Mouse (Mus musculus) layer of hippocampus, postnatal 14 days (tissue): ENCODE measurements around the gene Gm45713. TPM values are rescaled to one million over a fixed set of nuclear protein-coding genes. Genes with fewer than 3 reads are reported as not detected.
"Not testable (repeated sequence)": the region's sequence is repeated elsewhere in the genome, so short reads cannot be mapped to it uniquely, and the experiment has no call there.

Source experiments
- DNase-seq, 2 experiments: peaks; one replicate each; pipeline ENCODE4 v3.0.0; 2021 to 2022; ENCODE audit warnings: low spot score in 2 of 2, mixed read lengths in 1 of 2
- total RNA-seq, 2 experiments: library from RNA; stranded (reverse); gene quantifications; 2 replicates each; pipeline ENCODE4 v1.2.3; 2021

Gm45713 gene
- total RNA-seq, 2 experiments from 2014 or later: 0.39 TPM; not detected in 1

DNA sequence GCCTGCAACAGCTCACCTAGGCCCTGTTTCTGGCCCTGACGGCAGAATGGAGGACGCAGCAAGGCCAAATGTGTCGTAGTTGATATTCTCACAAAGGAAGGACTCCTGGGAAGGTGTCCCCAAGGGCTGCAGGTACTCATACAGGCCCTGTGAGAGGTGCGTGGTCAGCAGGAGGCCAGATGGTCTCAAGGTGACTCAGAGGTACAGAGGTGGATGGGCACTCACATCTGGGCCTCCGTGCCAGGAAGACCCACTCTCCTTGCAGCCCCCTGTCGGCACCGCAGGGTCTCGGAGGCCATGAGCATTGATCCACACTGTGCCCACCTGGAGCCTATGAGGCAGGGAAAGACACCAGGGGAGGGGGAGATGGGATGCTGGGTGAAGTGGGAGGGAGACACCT lies 9.4 kb upstream of the Gm45713 start:
- DNase-seq: no peak

DNA sequence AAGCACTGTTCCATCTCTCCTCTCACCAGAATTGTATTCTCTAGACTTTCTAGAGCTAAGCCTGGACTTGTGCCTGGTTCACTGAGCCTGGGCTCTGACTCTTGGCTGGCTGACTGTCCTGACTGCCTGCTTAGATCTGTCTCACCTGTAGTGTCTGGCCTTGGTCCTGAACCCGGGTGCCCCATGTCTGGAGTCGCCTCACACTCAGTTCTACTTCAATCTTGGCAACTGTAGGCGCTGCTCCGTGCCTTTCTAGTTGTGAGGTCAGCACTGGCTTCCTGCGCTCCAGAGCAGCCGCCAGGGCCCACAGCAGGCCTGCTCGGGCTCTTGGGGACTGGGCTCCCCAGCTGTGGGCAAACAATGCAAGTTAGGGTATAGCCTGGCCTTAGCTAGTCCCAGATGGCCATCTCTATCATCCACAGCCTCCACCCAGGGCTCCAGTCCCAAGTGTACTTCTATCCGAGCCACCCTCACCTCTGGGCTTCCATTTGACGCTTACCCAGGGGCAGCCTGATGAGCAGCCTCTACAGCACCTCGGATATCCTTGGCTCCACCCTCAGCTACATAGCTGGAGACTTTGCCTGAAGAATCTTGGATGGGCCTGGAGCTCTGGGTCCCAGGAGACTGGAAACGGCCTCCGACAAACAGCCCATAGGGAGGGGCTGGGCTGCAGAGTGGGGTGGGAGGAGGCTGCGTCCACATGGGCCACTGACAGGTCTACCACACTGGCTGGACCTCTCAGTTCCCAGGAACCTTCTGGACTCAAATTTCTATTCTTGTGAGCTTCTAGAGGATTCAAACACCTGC lies 8.5 kb upstream of the Gm45713 start:
- no peak for DNase-seq

- no peak for DNase-seq
These were observed 5.9 kb upstream of the Gm45713 start for GRCm38 (mm10) chr7:45141914-45142313.

GRCm38 (mm10) chr7:45141319-45141718 lies 5.3 kb upstream of the Gm45713 start:
- DNase-seq: no peak

DNA sequence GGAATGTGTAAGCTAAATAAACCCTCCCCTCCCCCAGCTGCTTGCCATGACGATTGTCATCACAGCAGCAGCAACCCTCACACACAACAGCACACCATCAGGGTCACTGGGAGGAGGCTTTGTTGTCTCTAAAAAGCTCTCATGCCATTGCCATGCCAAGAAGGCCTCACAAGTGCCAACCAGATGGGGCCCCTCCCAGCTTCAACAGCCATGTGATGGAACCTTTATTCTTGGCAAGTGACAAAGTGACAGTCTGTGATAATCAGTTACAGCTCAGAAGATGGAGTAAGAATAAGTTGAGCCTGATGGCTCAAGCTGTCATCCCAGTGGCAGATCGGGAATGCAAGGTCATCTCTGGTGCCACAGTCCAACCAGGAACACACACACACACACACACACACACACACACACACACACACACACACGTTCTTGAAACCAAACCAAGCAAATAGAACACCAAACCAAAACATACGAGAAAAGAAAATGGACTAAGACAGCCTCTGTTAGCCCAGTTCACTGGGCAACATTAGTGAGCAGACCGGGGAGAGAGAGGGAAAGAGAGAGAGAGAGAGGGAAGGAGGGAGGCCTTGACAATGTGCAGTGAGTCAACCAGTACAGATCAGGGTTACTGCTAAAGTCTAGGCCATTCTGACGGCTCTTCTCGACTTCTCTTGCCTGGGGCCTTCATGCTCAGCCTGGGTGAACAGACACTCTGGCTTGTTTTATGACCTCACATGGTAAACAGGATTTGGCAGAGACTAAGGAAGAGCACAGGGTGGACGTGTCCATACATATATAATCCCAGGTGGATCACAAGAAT lies 4.1 kb upstream of the Gm45713 start:
- no peak for DNase-seq

DNA sequence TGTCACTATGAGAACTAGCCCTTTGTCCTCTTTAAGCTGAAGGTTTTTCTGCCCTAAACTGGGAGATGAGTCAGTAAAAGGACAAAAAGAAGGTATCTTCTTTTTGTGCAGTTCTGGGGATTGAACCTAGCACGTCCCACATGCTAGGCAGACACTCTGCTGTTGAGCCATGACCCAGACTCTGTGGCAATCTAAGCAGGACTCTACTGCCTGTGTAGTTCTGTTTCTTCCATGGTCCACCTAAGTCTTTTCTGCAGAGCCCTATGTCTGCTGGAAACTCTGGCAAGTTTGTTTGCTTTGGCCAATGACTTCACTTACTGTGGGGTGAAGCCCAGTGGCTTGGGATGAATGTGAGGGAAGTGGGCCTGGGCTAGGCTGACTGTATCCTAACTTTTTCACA lies 2.4 kb upstream of the Gm45713 start:
- no peak for DNase-seq

- no peak for DNase-seq
These were observed 1.4 kb upstream of the Gm45713 start for GRCm38 (mm10) chr7:45137171-45138006.

GRCm38 (mm10) chr7:45135370-45135769 lies 661 bp downstream of the Gm45713 start:
- DNase-seq: no peak

- no peak for DNase-seq
These were observed 1.4 kb downstream of the Gm45713 start for GRCm38 (mm10) chr7:45134544-45135026.

GRCm38 (mm10) chr7:45133446-45134159 lies 2.4 kb downstream of the Gm45713 start:
- DNase-seq: no peak

DNA sequence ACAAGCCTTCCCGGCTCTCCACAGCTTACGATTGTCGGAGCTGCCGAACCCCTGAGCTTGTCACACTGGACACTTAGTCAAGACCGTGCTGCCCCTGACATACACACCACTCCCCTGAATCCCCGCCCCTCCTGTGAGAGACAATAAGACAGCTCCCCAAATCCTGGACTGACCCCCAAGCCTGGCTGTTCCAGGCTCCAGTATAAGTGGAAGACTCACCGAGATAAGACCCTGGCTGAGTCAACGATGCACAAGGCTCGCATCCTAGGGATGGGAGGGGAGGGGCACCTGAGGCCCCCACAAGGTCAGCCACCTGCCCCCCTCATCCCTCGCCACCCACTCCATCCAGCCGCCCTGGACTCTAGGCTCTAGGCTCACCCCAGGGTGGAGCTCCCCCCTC lies 4.2 kb downstream of the Gm45713 start:
- DNase-seq: no peak

DNA sequence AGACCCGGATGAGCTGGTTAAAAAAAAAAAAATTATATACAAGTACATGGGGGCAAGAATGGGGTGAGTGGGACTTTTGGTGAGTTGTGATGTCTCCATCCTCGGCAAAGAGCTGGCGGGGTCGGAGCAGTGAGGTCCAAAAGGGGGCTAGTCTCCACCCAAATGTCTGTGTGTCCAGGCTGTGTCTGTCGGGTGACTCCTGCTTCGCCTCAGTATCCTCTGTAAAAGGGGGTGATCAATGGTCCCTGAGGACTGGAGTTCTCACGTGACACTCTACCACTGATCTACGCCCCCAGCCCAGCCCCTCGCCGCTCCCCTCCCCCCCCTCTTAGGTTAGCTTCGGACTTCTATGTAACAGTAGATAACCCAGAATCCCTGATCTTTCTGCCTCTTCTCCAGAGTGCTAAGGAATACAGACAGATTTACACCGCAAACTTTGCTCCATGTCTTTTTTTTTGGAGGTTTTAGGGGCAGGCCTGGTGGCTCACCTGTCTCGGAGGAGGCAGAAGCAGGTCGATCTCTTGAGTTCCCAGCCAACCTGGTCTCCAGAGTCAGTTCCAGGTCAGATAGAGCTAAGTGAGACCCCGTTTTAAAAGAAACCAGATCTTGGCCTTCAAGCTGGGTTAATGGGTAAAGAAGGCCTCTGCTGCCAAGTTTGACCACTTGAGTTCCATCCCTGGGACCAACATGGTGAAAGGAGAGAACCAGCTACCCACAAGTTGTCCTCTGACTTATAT lies 6.1 kb downstream of the Gm45713 start:
- no peak for DNase-seq

DNA sequence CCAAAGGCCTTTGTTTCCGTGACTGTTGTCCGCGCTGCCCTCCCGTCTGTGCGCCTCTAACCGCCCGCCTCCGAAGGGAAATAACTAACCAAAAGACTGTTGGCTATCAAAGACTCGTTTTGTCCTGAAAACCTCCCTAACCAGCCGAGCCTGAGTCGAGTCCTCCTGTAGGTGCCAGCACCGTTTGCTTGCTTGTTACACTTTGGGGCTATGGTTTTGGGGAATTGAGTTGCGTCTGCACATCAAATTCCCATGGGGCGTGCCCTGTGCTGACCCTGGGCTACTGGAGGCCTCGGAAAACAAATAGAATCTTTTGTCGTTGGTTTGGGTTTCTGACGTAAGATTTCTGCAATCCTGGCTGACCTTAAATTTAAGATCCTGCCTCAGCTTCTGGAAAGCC lies 6.7 kb downstream of the Gm45713 start:
- DNase-seq: no peak

DNA sequence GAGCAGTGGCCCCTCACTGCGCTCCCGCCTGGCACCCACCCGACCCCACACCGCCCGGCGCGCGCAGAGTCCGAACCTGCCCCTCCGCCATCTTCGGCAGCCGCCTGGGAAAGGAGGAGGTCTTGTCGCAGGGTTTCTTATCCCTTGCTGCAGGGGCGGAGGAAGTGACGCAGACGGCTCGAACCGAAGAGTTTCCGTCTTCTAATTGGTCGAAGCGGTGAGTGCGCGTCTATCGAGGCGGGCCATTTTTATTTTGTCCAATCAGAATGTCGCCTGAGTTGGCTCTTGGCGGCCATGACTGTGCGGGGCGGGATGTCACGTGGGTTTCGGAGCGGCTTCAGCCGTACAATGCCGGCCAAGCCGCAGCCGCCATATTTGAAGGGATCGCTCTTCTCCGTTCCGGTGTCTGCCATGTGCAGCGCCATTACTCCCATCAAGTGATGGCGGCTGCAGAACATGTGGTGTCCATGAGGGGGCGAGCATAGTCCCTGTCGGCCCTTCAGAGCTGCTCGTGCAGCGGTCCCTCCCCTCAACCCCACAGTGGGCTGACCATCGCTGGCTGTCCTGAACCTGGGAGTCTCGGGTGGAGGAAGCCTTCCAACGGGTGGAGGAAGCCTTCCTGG lies 7.3 kb downstream of the Gm45713 start, which contains the start of gene Rpl13a:
Gene Rpl13a (minus strand): TSS at position 138 of the 623 bp plus-strand sequence.
- peak; percentile 99 to 100 for DNase-seq

GRCm38 (mm10) chr7:45127700-45128224 lies 8.3 kb downstream of the Gm45713 start:
- no peak for DNase-seq

GRCm38 (mm10) chr7:45126844-45127699 lies 9.0 kb downstream of the Gm45713 start:
- DNase-seq: no peak

DNA sequence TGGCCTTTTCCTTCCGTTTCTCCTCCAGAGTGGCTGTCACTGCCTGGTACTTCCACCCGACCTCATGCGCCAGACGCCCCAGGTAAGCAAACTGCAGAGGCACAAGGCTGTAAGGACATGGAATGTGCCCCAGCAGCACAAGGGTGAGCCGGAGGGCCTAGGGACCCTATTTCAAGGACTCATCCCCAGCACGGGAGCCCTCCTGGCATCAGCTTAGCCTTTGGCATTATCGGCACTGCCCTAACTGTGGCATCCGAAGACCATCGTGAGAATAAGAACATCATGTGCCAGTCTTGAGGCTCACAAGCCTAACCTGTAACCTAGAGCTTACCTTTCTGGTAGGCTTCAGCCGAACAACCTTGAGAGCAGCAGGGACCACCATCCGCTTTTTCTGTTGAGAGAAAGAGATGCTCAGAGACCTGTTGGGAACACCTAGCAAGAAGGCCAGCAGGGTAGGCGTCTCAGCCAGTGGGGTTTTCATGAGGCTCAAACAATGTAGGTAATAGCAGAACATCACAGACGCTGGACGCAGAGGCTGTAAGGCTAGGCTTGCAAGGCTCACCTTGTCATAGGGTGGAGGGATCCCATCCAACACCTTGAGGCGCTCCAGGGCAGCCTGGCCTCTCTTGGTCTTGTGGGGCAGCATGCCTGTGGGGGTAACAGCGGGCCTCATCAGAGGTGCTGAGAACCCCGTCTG lies 9.7 kb downstream of the Gm45713 start:
- no peak for DNase-seq

GRCm38 (mm10) chr7:45125649-45126048 lies 10.4 kb downstream of the Gm45713 start:
- not testable (repeated sequence) for DNase-seq
